Mouse (Mus musculus) central nervous system, embryonic 11.5 days (tissue): ENCODE results near the gene En1. TPM values are rescaled to one million over a fixed set of nuclear protein-coding genes. Genes with fewer than 3 reads are reported as not detected.

ENCODE experiments used
- polyA plus RNA-seq: library from polyadenylated mRNA; depleted of rRNA; stranded (reverse); fragments of >200 nt; gene quantifications from 2 replicates; pipeline ENCODE4 v1.2.3, GENCODE M21; 2012; rRNA removed

The En1 gene
- 9.0 and 19.2 TPM in 2 replicates for polyA plus RNA-seq

DNA sequence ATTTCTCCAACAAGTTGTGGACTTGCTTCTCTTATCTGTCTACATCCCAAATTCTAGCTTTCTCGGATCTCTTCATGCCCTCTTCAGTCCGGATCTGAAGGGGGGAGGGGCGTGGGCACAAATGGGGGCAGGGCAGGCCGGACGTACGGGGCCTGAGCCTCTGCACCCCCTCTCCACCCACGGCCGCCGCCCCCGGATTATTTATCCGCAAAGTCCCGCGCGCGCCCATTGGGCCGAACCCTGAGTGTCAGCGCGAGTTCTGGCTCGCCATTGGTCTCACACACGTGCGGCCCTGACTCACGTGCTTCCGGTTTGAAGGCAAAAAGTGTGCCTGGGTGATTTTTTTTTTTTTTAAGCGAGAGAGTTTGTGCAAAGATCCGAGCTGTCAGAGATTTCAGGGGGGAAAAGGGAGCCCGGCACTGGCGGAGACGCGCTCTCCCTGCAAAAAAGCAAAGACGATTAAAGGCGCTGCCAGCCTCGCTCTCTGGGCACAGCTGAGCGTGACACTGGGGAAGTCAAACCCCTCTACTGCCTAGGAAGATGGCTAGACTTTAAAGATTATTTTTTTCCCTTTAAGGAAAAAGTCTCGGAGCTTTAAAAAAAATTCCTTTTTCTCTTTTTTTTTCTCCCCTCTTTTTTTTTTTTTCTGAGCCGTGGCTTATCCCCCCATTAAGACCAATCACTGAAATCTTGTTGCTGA lies at the start of gene En1:
Gene En1 (plus strand): TSS at position 388 of the 700 bp plus-strand sequence.

Other genes starting within 250 kb of the En1 start
- 0.21 and 0.66 TPM in 2 replicates for gene Marco, start 97.4 kb upstream of the En1 start, polyA plus RNA-seq